Mouse (Mus musculus) heart, adult 11 months (tissue): Measurements from ENCODE around the gene Ephb2.
A peak's percentile ranks its signal among the peaks of the same experiment; 100 is the strongest.

Experiments used
- DNase-seq: peaks from one replicate; pipeline ENCODE4 v3.0.0; 2022

The Ephb2 gene

DNA sequence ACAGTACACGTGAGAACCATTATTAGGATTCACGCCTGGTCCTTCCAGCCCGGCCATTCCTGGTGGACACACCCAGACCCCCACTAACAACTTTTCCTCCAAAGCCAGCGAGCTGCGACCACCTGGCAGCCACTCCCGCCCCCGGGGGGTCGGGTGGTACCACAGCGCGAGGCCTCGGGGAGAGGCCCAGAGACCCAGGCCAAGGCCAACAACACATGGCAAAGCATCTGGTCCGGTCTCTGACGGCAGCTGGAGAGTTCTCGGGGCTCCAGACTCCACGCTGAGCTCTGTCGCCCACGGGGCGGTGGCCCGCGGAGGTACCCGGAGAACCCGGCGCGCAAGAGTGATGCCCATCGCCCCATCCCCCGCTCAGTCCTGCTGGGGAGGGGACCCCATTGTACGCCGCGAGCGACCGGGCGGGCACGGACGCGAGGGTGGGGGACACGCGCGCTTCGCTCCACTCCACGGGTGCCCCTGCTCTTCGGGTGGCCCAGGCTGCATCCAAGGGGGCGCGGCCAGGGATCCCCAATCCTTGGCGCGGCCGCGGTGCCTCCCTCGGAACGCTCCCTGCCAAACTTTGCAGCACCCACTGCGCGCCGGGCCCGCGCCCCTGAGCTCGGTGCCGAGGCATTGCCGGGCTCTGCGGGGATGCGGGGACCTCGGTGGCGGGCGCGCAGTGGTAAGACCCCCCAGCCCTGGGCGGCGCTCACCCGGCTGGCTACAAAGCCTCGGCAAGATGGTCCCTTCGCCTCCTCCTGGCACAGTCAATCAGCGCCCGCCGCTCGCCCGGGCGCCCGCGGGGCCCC is 770 bp downstream of the Ephb2 start:
- DNase-seq, result no peak

GRCm38 (mm10) chr4:136834439-136834814 is 1.4 kb downstream of the Ephb2 start:
- DNase-seq, result no peak

- DNase-seq, result no peak
Measured at GRCm38 (mm10) chr4:136833619-136834351, 2.0 kb downstream of the Ephb2 start.

DNA sequence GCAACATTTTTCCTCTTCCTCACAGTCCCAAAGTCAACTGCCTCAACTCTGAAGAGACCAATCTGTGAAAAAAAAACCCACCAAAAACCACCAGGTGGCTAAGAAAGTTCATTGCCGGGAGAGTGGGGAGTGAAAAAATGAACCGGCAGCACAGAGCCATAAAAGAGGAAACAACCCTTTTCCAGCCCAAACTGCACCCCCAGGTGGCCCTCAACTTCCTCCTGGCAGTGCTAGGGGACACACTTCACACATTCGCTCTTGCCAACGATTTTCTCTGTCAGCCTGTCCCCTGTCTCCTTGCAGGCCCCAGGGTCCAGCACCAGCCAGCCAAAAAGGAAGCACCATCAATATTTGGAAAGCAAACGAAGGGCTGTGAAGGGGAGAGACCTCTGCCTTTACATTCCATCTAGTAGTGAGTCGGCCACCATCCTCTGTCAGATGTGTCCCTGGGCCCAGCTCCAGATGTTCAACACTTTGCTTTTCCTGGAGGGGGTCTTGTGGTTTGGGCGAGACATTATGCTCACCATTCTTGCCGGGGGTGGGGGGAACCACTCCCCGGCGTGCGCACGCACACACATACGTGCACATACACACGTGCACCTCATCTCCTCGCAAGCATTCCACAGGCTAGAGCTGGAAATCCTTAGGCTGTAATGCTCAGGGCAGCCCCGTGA is 3.1 kb downstream of the Ephb2 start:
- peak; percentile 85 for DNase-seq

- no peak for DNase-seq
Measured at GRCm38 (mm10) chr4:136830272-136830823, 5.4 kb downstream of the Ephb2 start.

DNA sequence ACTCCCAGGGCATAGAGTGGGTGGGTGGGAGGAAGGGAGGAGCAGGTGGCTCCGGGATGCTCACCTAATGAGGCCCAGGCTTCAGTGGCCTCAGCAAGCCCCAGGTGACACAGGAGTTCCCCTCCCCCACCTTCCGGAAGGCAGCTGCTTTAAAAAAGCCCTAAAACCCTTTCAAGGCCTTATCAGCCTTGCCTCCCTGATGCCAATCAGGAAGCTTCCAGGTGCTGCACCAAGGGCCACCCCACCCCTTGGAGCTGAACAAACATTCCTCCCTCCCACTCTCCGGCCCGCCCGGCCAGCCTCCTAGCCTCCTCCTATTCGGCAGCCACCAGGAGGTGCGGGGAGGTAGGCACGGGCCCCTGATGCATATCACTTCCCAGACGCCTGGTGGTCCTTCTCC is 6.0 kb downstream of the Ephb2 start:
- no peak for DNase-seq

DNA sequence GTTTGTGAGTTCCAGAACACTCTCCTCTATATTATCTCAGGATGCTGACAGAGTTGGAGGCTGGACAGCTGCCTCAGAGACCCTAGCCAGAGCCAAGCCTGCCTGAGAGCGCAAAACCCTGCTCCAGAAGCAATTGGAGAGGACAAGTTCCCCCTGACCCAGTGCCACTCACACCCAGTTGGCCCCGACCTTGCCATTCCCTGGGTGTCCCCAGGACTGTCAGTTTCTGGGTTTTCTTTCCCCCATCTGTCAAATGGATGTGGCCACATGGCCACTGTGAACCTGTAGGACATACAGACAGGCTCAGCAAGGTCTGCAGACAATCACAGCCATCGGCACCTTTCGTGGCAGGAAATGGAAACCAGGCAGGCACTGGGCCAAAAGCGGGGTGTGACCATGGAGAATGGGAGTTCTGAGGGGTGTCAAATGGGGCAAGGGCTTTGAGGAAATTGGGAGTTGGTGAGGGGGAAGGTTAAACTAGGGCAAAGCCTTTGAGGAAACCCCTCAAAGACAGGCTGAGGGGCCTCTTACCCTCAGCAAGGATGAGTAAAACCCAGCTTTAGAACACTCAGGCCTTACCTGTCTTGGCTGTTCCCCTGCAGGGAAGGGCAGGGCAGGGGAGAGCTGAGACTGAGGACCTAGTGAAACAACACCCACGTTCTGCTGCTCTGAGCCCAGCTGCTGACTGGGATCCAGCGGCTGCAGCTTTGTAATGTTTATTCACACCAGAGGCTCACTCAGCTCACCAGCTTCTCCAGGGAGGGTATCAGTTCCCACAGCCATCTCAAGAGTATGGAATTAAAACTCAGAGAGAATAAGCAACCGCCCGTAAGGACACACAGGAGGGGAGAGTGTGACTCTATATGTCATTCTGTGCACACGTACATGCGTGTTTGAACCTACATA is 6.9 kb downstream of the Ephb2 start:
- DNase-seq, result no peak

DNA sequence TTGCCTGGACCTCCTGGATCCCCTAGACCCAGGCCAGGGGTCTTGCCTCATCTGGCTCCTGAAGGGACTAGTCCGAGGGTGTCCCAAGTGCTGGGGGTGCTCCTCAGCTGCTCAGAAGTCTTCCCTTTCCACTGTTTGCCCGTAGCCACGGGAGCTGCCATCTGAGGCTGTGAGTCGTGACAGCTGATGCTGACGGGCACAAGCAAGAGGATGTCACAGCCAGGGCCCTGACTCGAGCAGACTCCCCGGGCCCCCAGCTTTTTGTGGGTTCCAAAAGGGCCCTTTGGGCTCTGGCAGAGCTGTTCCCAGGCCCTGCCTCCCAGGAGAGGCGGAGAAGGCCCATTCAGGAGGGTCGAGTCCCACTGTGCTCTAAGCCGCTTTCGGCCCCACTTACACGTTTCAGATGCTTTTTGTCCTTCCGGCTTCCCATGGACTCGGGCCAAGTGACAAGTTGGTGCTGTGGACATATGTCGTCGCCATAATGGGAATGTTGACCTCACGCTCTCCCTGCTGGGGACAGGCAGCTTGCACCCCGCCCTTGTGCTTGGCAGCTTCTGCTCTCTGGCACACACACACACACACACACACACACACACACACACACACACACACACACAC is 10.7 kb downstream of the Ephb2 start:
- DNase-seq, result no peak

GRCm38 (mm10) chr4:136820069-136820522 is 15.7 kb downstream of the Ephb2 start:
- no peak for DNase-seq

DNA sequence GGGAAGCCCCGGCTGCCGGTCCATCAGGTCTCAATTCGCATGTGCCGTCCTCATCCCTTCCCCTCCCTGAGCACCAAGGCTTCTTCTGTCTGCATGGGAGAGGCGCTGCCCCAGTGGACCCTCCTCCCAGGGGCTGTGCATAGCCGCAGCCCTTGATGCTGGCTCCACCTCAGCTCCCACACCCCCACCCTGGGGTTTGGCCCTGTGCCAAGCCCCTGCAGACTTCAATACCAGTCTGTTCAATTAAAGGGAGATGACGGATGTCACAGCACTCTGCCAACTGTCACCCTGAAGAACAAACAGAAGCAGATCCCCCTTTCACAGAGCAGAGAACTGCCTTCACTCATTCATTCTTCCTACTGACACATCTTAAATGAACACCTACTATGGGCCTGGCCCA is 19.1 kb downstream of the Ephb2 start:
- DNase-seq, result no peak

DNA sequence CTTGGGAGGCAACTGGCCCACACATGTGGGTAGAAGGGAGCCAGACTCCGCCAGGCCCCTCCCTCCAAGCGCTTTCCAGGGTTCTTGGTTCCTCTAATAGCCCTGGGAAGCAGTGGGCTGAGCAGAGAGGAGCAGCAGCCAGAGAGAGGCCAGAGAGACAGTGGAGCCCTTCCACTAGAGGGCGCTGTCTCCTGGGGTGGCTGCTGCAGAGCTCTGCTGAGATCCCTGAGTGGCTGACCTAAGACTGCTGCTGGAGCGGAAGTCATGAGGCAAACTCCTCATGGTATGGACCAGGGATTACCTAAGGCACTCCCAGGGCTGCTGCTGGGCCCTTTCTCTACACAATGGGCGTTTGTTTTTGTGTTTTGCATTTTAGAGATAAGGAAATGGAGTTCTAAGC is 20.4 kb downstream of the Ephb2 start:
- DNase-seq, result no peak

GRCm38 (mm10) chr4:136812543-136812942 is 23.2 kb downstream of the Ephb2 start:
- no peak for DNase-seq

- DNase-seq, result no peak
Measured at GRCm38 (mm10) chr4:136811596-136811995, 24.2 kb downstream of the Ephb2 start.

- no peak for DNase-seq
Measured at GRCm38 (mm10) chr4:136808478-136808877, 27.3 kb downstream of the Ephb2 start.

DNA sequence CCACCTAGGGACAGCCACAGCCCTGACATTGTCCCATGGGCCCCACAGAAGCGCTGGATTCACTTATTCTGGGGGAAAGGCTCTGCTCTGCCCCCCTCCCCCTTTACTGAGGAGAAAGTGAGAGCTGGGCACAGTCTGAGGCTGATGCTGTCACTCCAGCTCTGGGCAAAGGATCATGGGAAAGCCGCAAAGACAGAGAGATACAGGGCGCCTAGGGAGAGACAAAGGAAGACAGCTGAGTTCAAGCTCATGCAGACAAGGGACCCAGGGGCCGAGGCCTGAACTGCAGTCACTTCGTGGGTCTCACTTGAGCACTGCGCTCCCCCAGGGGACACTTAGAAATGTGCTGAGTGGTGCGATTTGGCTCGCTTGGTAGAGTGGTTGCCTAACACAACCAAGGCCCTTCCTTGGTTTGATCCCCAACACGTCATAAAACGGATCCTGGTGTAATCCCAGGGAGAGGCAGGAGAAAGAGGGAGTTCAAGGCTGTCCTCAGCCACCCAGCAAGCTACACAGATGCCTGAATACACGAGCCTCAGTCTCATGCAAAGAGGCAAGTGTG is 28.3 kb downstream of the Ephb2 start:
- no peak for DNase-seq

DNA sequence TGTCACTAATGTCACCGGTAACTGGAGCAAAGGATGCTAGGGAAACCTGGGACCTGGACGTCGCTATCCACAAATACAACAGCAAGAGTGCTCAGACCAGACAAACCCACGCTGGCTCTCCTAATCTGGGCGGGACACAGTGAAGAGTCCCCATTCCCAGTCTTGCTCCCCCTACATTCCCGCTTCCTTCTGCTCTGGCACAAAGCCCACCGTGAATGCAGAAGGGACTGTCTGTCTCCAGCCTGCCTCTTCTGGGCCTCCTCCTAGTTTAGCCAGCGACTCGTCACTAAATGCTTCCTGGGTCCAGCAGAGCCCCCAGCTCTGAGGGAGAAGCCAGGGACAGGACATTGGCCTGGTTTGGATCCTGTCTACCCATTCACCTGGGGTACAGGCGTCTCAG is 29.5 kb downstream of the Ephb2 start:
- no peak for DNase-seq

- no peak for DNase-seq
Measured at GRCm38 (mm10) chr4:136804343-136804742, 31.4 kb downstream of the Ephb2 start.

DNA sequence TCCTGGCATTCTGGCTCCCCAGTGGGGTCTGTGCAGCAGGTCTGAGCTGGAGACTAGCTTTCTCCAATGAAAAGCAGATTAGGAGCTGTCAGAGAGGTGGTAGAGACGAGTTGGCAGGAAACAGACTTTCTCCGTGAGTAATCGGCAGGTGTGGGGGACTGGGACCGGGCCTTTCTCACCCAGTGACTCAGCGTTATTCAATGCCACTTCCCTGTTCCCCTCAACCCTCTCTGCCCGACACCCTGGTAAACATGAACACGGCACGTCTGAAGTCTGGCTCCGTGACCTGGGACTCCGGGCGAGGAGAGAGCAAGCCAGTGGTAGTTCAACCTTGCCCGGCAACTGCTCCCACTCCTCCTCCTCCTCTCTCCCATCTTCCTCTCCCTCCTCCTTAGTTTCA is 33.3 kb downstream of the Ephb2 start:
- no peak for DNase-seq

GRCm38 (mm10) chr4:136801944-136802343 is 33.8 kb downstream of the Ephb2 start:
- DNase-seq, result no peak

- no peak for DNase-seq
Measured at GRCm38 (mm10) chr4:136801463-136801862, 34.3 kb downstream of the Ephb2 start.

- DNase-seq, result no peak
Measured at GRCm38 (mm10) chr4:136800366-136800765, 35.4 kb downstream of the Ephb2 start.
